Mouse (Mus musculus): Measurements from ENCODE around the gene Ankrd16.

The Ankrd16 gene

GRCm38 (mm10) chr2:11777091-11778068 lies at the start of gene Ankrd16, which contains the start of gene Fbh1:
Gene Ankrd16 (plus strand): TSS chr2:11777876.
Gene Fbh1 (minus strand): TSS chr2:11777582.
- DNase-seq (ENCODE audit: low read depth, low spot score): peak; percentile 100

DNA sequence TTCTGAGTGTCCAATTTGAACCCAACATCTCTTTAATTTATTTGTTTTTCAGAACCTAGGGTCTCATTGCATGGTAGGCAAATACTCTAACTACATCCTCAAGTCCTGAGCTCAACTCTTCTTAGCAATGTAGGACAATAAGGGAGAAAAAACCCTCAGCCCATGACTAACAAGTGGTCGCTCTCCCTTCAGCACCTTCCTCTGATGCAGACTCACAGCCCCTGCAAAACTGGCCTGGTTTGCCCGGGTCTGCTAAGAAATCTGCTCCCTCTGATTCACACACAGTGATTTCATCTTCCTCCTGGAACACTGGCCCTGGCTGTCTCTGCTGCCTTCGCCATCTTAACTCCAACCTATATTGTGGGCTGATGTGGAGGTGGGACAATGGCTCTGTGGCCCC lies 48.6 kb upstream of the Ankrd16 start:
- DNase-seq (ENCODE audit: low read depth, low spot score): no peak

- no peak for DNase-seq (ENCODE audit: low read depth, low spot score)
Measured at GRCm38 (mm10) chr2:11732978-11733377, 44.7 kb upstream of the Ankrd16 start.

DNA sequence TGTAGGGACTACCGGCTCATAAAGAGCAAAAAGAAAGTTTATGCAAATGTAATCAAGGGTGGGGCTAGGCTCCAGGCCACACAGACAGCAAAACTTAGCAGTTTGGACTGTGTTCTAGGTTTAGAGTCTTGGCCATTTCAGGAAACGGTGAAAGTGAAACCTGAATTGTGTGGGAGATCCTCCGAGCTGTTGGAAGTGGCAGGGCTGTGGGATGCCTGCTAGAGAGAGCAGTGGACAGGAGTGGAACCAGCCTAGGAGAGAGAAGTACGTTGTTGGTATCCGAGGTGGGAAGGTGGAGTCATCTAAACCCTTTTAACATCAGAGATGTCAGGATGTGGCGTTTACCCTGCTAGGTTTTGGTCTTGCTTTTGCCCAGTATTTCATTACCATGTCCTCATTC lies 41.8 kb upstream of the Ankrd16 start:
- no peak for DNase-seq (ENCODE audit: low read depth, low spot score)

DNA sequence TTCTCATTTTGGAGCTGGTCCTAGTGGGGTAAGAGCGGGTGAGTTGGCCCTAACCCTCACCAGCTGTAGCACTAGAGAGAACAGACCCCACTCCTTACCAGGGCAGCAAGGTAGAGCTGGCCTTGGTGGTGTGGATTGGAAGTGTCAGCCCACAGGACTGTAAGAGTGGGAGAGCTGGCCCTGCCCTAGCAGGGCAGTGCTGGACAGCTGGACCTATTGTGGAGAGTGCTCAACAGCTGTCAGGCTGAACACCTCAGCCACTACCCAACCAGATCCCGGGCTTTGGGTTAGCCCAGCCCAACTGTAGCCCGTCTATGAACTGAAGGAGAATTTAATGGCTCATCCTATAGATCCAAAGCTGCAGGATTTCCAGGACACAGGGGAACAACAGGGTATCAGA lies 38.9 kb upstream of the Ankrd16 start:
- no peak for DNase-seq (ENCODE audit: low read depth, low spot score)

DNA sequence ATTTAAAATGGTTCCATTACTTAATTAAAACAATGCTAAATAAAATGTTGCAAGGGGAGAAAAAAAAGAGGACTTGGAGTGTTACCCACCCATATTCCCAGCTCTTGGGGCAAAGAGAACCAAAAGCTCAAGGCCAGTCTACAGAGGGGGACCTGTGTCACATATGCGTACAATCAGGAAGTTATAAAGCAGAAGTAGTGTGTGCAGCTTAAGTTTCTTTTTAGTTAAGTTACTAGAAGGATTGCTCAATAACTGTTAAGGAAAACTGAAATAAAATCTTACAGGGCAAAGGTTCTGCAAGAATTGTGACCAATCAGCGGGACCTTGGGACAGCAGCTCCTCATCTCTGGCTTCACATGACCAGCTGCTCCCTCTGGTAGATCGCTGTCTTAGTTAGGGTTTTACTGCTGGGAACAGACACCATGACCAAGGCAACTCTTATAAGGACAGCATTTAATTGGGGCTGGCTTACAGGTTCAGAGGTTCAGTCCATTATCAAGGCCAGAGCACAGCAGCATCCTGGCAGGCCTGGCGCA lies 38.1 kb upstream of the Ankrd16 start:
- no peak for DNase-seq (ENCODE audit: low read depth, low spot score)

- DNase-seq (ENCODE audit: low read depth, low spot score): no peak
Measured at GRCm38 (mm10) chr2:11762541-11762940, 15.1 kb upstream of the Ankrd16 start.

GRCm38 (mm10) chr2:11765694-11766093 lies 12.0 kb upstream of the Ankrd16 start:
- DNase-seq (ENCODE audit: low read depth, low spot score): peak; percentile 57

DNA sequence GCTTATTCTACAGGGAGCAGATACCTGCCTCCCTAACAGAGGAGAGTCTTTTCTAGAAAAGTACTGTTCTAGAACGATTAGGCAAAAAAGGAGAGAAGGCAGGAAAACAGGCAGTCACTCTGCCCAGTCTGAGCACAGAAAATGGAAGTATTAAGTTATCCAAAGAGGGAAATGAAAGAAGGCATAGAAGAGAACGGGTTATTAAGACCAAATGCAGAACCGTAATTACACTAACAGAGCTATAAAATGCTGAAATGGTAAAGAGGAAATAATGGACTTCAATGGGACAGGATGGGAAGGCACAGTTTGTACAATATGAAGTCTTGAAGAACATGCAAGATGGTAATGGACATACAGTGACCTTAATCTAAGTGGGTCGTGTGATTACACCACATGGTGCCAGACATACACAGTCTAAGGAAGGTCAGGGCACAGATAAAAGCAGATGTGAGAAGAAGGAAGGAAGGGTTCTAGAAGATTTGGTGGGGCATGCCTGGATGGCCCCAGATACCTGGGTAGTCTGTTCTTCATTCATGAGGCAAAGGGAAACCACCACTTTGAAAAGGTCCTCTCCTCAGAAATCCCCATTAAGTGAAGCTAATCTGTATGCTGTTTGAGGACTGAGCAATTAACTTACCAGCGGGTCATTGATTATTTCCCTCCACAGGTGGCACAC lies 11.1 kb upstream of the Ankrd16 start:
- no peak for DNase-seq (ENCODE audit: low read depth, low spot score)

GRCm38 (mm10) chr2:11767161-11767545 lies 10.5 kb upstream of the Ankrd16 start:
- DNase-seq (ENCODE audit: low read depth, low spot score): no peak

DNA sequence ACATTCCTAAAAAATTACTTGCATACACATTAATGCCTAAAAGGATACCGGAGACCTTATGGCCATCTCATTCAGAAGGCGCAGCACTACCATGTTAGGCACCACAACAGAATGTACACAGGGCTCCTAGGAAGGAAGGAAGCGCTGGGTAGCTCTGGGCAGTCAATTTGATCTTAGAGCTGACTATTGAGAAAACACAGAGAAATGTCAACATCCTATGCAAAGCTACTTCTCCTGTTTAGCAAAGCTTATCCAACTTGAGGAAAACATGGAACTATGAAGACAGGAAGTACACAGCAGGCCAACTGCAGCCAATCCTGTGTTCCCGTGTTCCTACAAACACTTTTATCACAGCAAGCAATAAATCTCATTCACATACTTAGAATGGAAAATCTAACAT lies 6.0 kb upstream of the Ankrd16 start:
- no peak for DNase-seq (ENCODE audit: low read depth, low spot score)

- no peak for DNase-seq (ENCODE audit: low read depth, low spot score)
Measured at GRCm38 (mm10) chr2:11772401-11772800, 5.3 kb upstream of the Ankrd16 start.

DNA sequence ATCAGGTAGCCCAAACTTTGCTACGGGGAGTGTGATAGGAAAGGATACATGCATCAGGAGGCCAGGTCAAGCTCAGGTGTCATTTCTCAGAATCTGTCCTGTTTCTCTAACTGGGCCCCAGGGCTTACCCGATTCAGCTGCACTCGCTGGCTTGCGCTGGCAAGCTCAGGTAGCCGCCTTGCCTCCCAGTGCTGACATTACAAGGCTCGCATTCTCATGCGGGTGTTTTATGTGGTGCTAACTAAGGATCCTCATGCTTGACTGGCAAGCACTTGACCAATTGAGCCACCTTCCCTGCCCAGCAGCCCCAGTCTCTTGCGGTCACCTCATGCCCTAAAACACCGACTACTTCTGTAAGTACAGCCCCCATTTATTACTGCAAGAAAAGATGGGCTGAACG lies 3.2 kb upstream of the Ankrd16 start:
- DNase-seq (ENCODE audit: low read depth, low spot score): no peak

DNA sequence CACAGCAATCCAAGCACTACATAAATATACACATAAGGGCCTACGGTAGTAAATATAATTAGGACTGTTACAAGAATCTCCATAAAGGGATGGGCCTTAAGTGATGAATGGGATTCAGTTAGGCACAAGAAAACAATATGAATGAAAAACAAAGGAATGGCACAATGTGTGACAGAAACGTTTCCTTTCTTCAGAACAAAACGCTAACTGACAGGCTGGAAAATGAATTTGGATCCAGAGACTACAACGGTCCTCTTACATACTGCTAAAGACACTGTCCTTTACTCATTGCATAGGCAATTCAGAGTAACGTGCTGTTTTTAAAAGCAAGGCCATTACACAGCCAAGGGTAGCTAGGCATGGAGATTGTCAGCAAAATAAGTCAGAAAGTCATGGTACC lies 2.6 kb upstream of the Ankrd16 start:
- no peak for DNase-seq (ENCODE audit: low read depth, low spot score)

GRCm38 (mm10) chr2:11776415-11776814 lies 1.3 kb upstream of the Ankrd16 start:
- DNase-seq (ENCODE audit: low read depth, low spot score): no peak

DNA sequence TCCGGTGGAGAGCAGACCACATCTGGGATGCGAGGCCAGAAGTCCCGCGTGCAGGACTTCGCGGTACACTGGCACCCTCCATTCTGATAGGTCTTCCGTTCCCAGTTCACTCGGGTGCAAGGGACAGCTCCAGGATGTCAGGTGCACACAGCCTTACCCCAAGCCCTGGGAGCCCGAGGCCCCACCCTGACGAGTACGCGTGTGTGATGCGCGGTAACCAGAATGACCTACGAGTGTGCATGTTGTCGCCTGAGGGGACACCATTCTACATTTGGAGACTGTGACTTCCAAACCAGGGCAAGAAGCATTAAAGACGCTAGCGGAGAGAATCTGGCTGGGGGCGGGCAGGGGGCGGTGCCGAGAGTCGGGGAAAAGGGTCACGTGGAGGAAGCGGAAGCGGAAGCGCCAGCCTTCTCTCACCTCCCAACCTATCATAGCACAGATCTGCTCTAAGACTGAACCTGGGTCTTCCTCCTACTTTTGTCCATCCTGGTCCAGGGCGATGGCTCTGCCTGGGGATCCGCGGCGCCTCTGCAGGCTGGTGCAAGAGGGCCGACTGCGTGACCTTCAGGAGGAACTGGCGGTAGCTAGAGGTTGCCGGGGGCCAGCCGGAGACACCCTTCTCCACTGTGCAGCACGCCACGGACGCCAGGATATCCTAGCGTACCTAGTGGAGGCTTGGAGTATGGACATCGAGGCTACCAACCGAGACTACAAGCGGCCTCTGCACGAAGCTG lies 579 bp downstream of the Ankrd16 start:
- DNase-seq (ENCODE audit: low read depth, low spot score): peak; percentile 83

DNA sequence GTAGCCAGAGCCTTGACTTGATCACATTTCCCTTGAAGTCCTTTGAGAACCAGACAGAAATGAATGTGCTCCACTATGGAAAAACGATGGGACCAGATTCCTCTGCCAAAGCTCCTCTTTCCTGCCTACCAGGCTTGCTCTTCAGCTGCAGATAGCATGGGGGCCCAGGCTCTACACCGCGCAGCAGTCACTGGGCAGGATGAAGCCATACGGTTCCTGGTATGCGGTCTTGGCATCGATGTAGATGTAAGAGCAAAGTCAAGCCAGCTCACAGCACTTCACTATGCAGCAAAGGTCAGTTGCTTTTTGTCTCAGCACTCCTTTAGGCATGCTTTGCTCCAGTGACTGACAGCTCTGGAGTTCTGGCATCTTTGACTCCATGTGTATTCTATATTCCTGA lies 6.5 kb downstream of the Ankrd16 start:
- DNase-seq (ENCODE audit: low read depth, low spot score): no peak

DNA sequence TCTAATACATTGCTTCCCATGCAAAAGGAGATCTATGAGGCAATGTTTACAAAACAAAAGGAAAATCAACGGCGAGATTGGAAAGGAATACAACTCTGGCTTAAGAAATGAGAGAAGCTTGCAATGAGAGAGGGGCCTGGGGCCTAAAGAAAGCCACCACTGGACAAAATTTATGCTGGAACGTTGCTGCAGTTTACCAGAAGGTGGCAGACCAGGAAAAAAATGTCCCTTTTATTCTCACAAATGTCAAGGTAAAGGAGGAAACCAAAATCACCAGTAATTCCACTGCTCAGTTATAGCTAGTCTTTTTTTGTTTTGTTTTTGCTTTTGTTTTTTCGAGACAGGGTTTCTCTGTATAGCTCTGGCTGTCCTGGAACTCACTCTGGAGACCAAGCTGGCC lies 17.0 kb downstream of the Ankrd16 start:
- no peak for DNase-seq (ENCODE audit: low read depth, low spot score)

- no peak for DNase-seq (ENCODE audit: low read depth, low spot score)
Measured at GRCm38 (mm10) chr2:11797930-11798364, 20.3 kb downstream of the Ankrd16 start.

DNA sequence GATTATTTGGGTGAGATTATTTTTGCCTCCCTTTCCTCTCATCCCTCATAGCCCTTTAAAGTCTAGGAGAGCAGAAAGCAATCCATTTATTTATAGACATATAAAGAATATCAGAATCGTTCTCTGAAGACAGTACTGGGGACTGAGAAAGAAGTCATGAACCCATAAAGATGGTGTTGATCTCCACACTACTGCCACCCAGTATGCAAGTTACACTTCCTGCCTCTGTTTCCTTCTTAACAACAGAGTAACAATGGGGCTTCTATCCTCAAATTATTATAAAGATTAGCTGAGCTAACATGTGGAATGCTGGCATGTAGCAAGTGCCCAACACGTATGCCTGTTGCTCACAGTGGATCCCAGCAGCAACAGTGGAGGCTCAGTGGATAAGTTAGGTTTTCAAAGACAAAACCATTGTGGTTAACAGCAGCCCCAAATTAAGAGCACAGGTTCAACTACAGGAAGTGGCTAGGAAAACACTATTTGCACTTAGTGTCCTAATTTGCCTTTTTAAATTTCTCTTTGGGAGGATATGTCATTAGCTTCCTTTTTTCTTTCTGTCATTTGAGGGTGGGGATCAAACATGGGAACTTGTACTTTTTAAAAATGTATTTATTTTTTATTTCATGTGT lies 23.7 kb downstream of the Ankrd16 start:
- DNase-seq (ENCODE audit: low read depth, low spot score): no peak
